Mouse (Mus musculus): ENCODE measurements at regions not wholly inside any gene's neighbourhood (a gene's known extent, or its start where the extent isn't known, plus 50 kb on each side); places are given as distances from the start of the nearest gene placed in this dataset.

GRCm38 (mm10) chr13:11432465-11433339 lies 674.0 kb downstream of the Ryr2 start:
- no peak for TF ChIP-seq MAX (IDR thresholded peaks at IDR 0.05; ENCODE audit: low read length)
- no peak for TF ChIP-seq POLR2A (IDR thresholded peaks at IDR 0.05; ENCODE audit: low read depth, low read length)
- no peak for TF ChIP-seq CTCF (conservative IDR thresholded peaks at IDR 0.05 in 1 of 2, IDR thresholded peaks at IDR 0.05 in 1 of 2; ENCODE audit: low read depth in 2 of 2, low read length in 2 of 2)
- no peak for TF ChIP-seq RCOR1 (conservative IDR thresholded peaks at IDR 0.05; ENCODE audit: low read depth, low read length)
- TF ChIP-seq HCFC1 (IDR thresholded peaks at IDR 0.05; ENCODE audit: low read depth, low read length) = no peak
